Mouse (Mus musculus) CH12.LX (cell line): ENCODE measurements around the gene Fmn2.

Experiments
- CTCF ChIP-seq, 2 experiments: IDR thresholded peaks in 1 of 2; conservative IDR thresholded peaks in 1 of 2; 2 replicates each; pipeline ENCODE4 v1.5.1; 2011 to 2012; ENCODE audit warnings: low read depth in 2 of 2, low read length in 2 of 2, improper control_type of control experiment in 1 of 2, inconsistent platforms in 1 of 2, mild to moderate bottlenecking in 1 of 2, moderate library complexity in 1 of 2
- POLR2A ChIP-seq: IDR thresholded peaks from 2 replicates; pipeline ENCODE4 v1.6.1; 2011; ENCODE audit warnings: low read depth, mild to moderate bottlenecking, improper control_type of control experiment, low read length
- ZKSCAN1 ChIP-seq: IDR thresholded peaks from 2 replicates; pipeline ENCODE4 v1.6.1; 2012; ENCODE audit warnings: low read depth, inconsistent platforms, low read length, improper control_type of control experiment, borderline replicate concordance

- TF ChIP-seq ZKSCAN1 (no peak), CTCF (conservative IDR thresholded peaks at IDR 0.05 in 1 of 2, IDR thresholded peaks at IDR 0.05 in 1 of 2; ENCODE audit: low read depth in 2 of 2, low read length in 2 of 2) (no peak), POLR2A (no peak)
Observed at GRCm38 (mm10) chr1:174623054-174623453, 121.4 kb downstream of the Fmn2 start.
